Mouse (Mus musculus) neural tube, embryonic 11.5 days (tissue): Measurements from ENCODE around the gene Rsad2. TPM values are rescaled to one million over a fixed set of nuclear protein-coding genes. Genes with fewer than 3 reads are reported as not detected.

Source experiments
- ATAC-seq: fragments of 200-750 bp; cut with Nextera tagmentation; 2 replicates; pipeline ENCODE4 v1.8.0; 2017; ENCODE audit warnings: moderate number of reproducible peaks, mild to moderate bottlenecking, moderate TSS enrichment, moderate library complexity; ENCODE audit not compliant: insufficient read depth, low FRiP score, low TSS enrichment
- DNase-seq: peaks from one replicate; pipeline ENCODE4 v3.0.0-alpha.2; 2015; ENCODE audit warnings: low spot score
- H3K27ac ChIP-seq: fragments of 300-500 bp; sonication (generic); 2 replicates; pipeline ENCODE4 v1.5.1; 2014; ENCODE audit warnings: low read depth, mild to moderate bottlenecking, low read length
- H3K27me3 ChIP-seq: fragments of 300-500 bp; sonication (generic); 2 replicates; pipeline ENCODE4 v1.6.1; 2014; ENCODE audit warnings: mild to moderate bottlenecking, low read length, mixed read lengths; ENCODE audit not compliant: control insufficient read depth, insufficient read depth
- H3K36me3 ChIP-seq: fragments of 300-500 bp; sonication (generic); 2 replicates; pipeline ENCODE4 v1.6.1; 2014; ENCODE audit warnings: mild to moderate bottlenecking, low read length, moderate library complexity, mixed read lengths; ENCODE audit not compliant: control insufficient read depth, insufficient read depth
- H3K4me1 ChIP-seq: fragments of 300-500 bp; sonication (generic); 2 replicates; pipeline ENCODE4 v1.6.1; 2014; ENCODE audit warnings: low read length, mixed read lengths; ENCODE audit not compliant: control insufficient read depth, insufficient read depth
- H3K4me2 ChIP-seq: fragments of 300-500 bp; sonication (generic); 2 replicates; pipeline ENCODE4 v1.6.1; 2014; ENCODE audit warnings: low read depth, mild to moderate bottlenecking, moderate library complexity
- H3K4me3 ChIP-seq: fragments of 300-500 bp; sonication (generic); 2 replicates; pipeline ENCODE4 v1.5.1; 2014; ENCODE audit warnings: low read depth, low read length
- H3K9ac ChIP-seq: fragments of 300-500 bp; sonication (generic); 2 replicates; pipeline ENCODE4 v1.6.1; 2014; ENCODE audit warnings: mild to moderate bottlenecking, low read length
- H3K9me3 ChIP-seq: fragments of 300-500 bp; sonication (generic); 2 replicates; pipeline ENCODE4 v1.6.1; 2016; ENCODE audit warnings: low read length; ENCODE audit not compliant: control insufficient read depth
- WGBS: fragments of 180-500 bp; shearing (Covaris S2); extraction: QIAGEN DNeasy Blood & Tissue Kit; methylation state at CpG from one replicate; pipeline ENCODE4 v1.1.7; 2014; 5-methylcytosine and 5-hydroxymethylcytosine counted together
- polyA plus RNA-seq: library from polyadenylated mRNA; unstranded; fragments of >200 nt; fragmentation: Nextera tagmentation; extraction: Ambion mirVana; gene quantifications from 2 replicates; pipeline ENCODE4 v1.2.1, GENCODE M21; 2014

The Rsad2 gene
- polyA plus RNA-seq, 1 experiment from 2014 or later, result 0.42 TPM

DNA sequence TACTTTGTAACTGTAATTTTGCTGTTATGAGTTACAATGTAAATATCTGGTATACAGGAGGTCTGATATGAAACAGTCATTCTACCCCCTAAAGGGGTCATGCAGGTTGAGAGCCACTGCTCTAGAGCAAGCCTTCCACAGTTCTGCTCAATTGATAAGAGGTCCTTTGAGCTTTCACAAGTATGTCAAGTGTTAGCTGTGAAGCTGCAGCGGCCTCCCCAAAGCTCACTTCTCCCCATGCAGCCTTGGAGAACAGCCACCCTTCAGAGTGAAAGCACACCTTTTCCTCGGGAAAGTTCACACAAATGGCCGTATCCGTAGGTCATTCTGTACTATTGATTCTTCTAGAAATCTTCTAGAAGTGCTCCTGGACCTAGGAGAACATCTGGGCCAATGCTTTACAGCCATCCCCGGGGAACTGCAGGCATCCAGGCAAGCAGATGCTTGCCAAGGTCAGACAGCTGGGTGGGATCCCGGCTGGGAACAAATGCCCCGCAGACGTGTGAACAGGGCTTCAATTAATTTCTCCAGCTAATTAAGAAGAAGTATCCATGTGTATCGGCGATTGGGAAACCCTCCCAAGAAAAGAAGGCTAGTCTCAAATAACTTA is 44.3 kb downstream of the Rsad2 start:
- Histone ChIP-seq H3K4me2 (no peak overlapping the region), H3K9me3 (no peaks in the 10 kb centered on the region), H3K27me3 (no peaks in the 10 kb centered on the region), H3K9ac (no peak overlapping the region), H3K27ac (no peak overlapping the region), H3K36me3 (no peaks in the 10 kb centered on the region), H3K4me1 (peaks cover 21% of the 10 kb centered on the region), H3K4me3 (no peak overlapping the region)
- ATAC-seq (no peak), DNase-seq (no peak)
- 81% methylated on average over 10 of the region's 10 CpGs for WGBS

DNA sequence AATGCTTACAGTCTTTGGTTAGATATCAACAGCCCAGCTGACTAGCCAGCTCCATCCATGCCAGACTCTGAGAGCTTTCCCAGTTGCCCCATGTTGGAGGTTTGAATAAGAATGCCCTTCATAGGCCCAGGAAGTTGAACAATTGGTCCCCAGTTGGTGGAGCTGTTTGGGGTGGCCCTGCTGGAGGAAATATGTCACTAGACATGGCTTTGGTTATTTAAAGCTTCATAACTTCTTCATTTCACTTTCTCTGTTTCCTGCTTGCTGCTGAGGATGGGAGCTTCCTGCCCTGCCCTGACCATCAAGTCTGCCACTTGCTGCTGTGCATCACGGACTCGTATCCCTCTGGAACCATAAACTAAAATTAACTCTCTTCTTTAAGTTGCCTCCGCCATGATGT is 45.8 kb downstream of the Rsad2 start:
- no peak overlapping the region for H3K9ac ChIP-seq
- H3K27ac ChIP-seq, result no peak overlapping the region
- WGBS, result 89% methylated on average over 3 of the region's 3 CpGs
- no peak overlapping the region for H3K4me3 ChIP-seq
- H3K4me1 ChIP-seq, result peaks cover 21% of the 10 kb centered on the region
- H3K9me3 ChIP-seq, result no peaks in the 10 kb centered on the region
- no peak overlapping the region for H3K4me2 ChIP-seq
- no peaks in the 10 kb centered on the region for H3K27me3 ChIP-seq
- no peak for DNase-seq
- ATAC-seq, result no peak
- no peaks in the 10 kb centered on the region for H3K36me3 ChIP-seq

DNA sequence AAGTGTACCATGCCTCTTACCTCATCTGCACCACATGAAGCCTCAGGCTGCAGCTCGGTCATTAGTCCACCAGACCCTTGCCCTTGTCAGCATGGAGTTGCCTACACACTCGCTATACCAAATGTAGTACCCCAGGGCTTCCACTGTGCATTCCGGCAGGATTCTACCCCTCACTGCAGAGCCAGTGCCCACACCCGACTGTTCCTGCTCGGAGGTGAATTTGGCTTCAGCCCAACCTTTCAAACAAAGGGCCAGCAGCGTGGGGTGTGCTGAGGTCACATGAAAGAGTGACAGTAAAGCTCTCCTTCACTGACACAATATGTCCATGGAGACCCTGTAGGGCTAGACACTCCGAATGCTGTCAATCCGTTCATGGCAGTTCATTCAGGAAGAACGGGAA is 47.5 kb downstream of the Rsad2 start:
- Histone ChIP-seq H3K4me1 (peaks cover 20% of the 10 kb centered on the region), H3K4me2 (no peak overlapping the region), H3K9me3 (no peaks in the 10 kb centered on the region), H3K4me3 (no peak overlapping the region), H3K9ac (no peak overlapping the region), H3K27ac (no peak overlapping the region), H3K36me3 (no peaks in the 10 kb centered on the region), H3K27me3 (no peaks in the 10 kb centered on the region)
- DNase-seq (no peak), ATAC-seq (no peak)
- 84% methylated on average over 9 of the region's 9 CpGs for WGBS

DNA sequence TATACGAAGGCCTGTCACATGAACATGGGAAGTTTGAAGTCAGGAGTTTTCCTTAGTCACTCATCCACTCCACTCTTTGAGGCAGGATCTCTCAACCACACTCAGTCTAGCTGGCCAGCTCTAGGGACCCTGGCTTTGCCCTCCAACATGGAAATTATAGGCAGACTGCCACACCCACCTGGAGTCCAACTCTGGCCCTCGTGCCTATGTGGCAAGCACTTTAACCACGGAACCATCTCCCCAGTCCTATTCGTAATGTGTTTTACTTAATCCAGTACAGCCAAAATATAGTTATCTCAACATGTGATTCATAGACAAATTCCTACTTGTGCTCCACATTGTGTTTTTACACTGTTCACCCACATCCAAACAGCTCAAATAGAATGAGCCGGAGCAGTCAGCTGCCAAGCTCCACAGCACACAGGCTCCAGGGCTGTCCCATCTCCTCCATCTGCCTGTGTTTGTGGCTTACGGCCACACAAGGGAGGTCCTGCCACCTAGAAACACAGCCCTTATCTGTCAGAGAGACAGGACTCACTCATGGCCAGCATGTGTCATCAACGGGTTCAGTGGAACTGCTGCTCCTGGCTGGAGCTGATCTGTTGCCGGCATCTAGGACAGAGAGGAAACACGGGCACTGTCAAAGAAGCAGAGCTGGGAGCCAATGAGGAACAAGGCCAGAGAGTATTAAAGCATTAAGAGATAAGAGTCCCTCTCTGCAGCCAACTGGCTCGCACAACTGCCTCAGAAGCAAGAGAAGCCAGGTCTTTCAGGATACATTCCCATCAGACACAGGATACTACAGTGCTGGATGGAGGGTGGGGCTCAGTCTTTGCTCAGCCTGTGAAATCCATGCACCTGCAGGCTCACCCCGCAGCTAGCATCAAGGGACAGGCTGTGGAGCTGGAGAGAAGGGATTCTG is 51.2 kb downstream of the Rsad2 start:
- 89% methylated on average over 11 of the region's 11 CpGs for WGBS

DNA sequence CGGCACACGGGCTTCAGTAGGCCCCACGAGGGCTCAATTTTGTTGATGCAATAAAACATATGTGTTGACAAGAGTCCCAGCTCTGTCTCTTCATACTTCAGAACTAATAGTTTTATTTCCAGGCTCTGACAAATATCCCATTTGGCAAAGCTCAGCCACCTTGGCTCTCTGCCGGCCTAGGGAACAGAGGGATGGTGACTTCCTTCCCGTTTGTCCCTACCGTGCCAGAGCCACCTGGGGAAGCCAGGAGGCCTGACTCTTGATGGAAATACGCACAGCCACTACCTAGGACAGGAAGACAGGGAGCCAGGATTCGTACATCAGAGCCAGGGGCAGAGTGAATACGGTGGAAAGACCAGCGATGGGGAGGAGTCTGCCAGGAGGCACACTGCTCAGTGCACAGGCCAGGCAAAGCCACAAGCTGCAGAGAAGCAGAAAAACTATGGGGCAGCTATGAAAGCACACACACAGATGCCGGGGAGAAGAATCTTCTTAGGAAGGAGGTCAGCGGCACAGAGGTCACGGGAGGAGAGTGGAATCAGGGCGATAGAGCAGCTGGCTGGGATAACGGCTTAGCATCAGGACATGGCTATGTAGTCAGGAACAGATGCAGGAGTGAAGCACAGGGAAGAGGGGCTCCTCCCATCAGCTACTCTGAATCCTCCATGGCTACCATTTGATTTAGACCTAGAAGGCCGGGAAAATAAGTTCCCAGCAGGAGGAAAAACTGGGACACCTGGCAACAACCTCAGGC is 52.7 kb downstream of the Rsad2 start:
- no peak overlapping the region for H3K27ac ChIP-seq
- H3K4me2 ChIP-seq, result no peak overlapping the region
- 0 out of 2 replicates have a peak, but pooled peaks cover 3% of the 10 kb centered on the region for H3K4me1 ChIP-seq
- no peak overlapping the region for H3K9ac ChIP-seq
- H3K27me3 ChIP-seq, result no peaks in the 10 kb centered on the region
- ATAC-seq, result no peak
- WGBS, result 84% methylated on average over 16 of the region's 16 CpGs
- H3K4me3 ChIP-seq, result no peak overlapping the region
- H3K9me3 ChIP-seq, result no peaks in the 10 kb centered on the region
- DNase-seq, result no peak
- H3K36me3 ChIP-seq, result no peaks in the 10 kb centered on the region; the same call in 1 of the 2 replicates

More for the DNA sequence above, 51.2 kb downstream of the Rsad2 start:
- no peak overlapping the region for H3K4me3 ChIP-seq
- no peaks in the 10 kb centered on the region; the same call in 1 of the 2 replicates for H3K36me3 ChIP-seq
- no peaks in the 10 kb centered on the region for H3K9me3 ChIP-seq
- H3K4me2 ChIP-seq, result no peak overlapping the region
- H3K27ac ChIP-seq, result no peak overlapping the region
- H3K27me3 ChIP-seq, result no peaks in the 10 kb centered on the region
- ATAC-seq (no peak), DNase-seq (no peak)
- no peak overlapping the region for H3K9ac ChIP-seq
- 0 out of 2 replicates have a peak, but pooled peaks cover 3% of the 10 kb centered on the region for H3K4me1 ChIP-seq

DNA sequence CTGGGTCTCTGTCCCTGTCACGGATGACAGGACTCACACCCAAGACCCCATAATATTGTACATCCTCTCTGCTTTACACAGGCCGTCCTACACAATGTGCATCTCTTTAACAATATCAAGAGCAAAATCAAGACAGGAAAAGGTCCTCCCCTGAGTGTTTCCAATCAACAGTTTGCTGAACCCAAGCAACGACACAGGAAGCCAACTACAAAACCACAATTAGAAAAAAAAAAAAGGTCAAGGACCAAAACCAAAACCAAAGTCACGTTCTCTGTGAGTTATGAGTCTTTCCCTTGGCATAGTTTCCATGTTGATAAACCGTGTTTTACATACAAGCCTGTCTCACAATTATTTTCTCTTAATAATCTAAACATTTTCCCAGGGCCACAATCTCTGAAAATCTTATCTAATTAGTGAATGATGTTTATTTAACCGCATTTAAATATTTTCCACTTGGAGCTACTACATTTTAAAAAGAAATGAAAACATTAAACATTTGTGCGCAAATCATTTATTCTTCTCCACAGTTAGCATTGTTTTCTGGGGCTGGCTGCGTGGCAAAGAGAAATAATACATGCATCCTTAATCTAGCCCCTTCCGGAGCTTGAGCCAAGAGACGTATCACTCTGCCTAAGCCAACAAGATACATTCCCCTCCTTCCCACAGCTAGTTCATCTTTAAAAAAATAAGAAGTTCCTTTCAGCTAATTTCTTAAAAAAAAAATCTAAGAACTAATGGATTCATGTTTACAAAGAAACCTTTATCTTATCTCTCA is 54.4 kb downstream of the Rsad2 start:
- H3K9ac ChIP-seq, result no peak overlapping the region
- no peaks in the 10 kb centered on the region; the same call in 1 of the 2 replicates for H3K36me3 ChIP-seq
- 91% methylated on average over 10 of the region's 10 CpGs for WGBS
- H3K27me3 ChIP-seq, result no peaks in the 10 kb centered on the region
- DNase-seq (no peak), ATAC-seq (no peak)
- H3K4me1 ChIP-seq, result 0 out of 2 replicates have a peak, but pooled peaks cover 3% of the 10 kb centered on the region
- H3K4me2 ChIP-seq, result no peak overlapping the region
- no peak overlapping the region for H3K27ac ChIP-seq
- no peak overlapping the region for H3K4me3 ChIP-seq
- H3K9me3 ChIP-seq, result no peaks in the 10 kb centered on the region

DNA sequence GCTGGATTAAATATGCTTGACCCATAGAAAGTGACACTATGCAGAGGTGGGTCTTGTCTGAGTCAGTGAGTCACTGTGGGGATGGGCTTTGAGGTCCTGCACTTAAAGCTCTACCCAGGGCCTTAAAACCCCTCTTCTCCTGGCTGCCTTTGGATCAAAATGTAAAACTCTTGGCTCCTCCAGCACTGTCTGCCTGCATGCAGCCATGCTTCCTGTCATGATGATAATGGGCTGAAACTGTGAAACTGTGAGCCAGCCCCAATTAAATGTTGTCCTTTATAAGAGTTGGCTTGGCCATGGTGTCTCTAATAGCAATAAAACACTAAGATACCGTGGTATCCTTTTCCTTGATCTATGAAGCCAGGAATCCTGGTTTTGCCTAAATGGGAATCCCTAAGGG is 55.0 kb downstream of the Rsad2 start:
- no peak overlapping the region for H3K9ac ChIP-seq
- ATAC-seq (no peak), DNase-seq (no peak)
- H3K9me3 ChIP-seq, result no peaks in the 10 kb centered on the region
- no peak overlapping the region for H3K4me2 ChIP-seq
- no peaks in the 10 kb centered on the region; the same call in 1 of the 2 replicates for H3K36me3 ChIP-seq
- H3K27me3 ChIP-seq, result no peaks in the 10 kb centered on the region
- 0 out of 2 replicates have a peak, but pooled peaks cover 3% of the 10 kb centered on the region for H3K4me1 ChIP-seq
- H3K27ac ChIP-seq, result no peak overlapping the region
- no peak overlapping the region for H3K4me3 ChIP-seq
- 92% methylated on average over 1 of the region's 1 CpGs for WGBS

DNA sequence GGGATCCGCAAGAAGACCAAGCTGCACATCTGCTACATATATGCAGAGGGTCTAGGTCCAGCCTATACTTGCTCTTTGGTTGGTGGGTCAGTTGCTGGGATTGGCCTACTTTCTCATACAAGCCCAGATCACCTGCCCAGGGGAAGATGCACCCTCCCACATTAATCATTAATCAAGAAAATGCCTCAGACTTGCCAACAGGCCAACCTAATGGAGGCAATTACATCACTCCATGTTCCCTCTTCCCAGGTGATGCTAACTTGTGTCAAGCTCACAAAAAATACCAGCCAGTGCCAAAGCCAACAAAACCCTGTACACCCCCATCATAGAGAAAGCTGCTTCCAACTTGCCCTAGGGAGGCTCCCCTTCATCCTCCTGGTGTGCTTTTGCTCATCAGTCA is 55.5 kb downstream of the Rsad2 start:
- 0 out of 2 replicates have a peak, but pooled peaks cover 3% of the 10 kb centered on the region for H3K4me1 ChIP-seq
- DNase-seq (no peak), ATAC-seq (no peak)
- H3K4me2 ChIP-seq, result no peak overlapping the region
- no peaks in the 10 kb centered on the region for H3K9me3 ChIP-seq
- no peaks in the 10 kb centered on the region for H3K27me3 ChIP-seq
- H3K9ac ChIP-seq, result no peak overlapping the region
- no peak overlapping the region for H3K4me3 ChIP-seq
- no peak overlapping the region for H3K27ac ChIP-seq
- 93% methylated on average over 1 of the region's 1 CpGs for WGBS
- H3K36me3 ChIP-seq, result no peaks in the 10 kb centered on the region; the same call in 1 of the 2 replicates
